Mouse (Mus musculus) heart, postnatal 14 days (tissue): ENCODE measurements at regions not wholly inside any gene's neighbourhood (a gene's known extent, or its start where the extent isn't known, plus 50 kb on each side); places are given as distances from the start of the nearest gene placed in this dataset.
A peak's percentile ranks its signal among the peaks of the same experiment; 100 is the strongest.

Experiments
- DNase-seq, 2 experiments: peaks; one replicate each; pipeline ENCODE4 v3.0.0; 2021 to 2022
- intact Hi-C: fragments of 180-260 bp; cut with DNase I; formaldehyde crosslinking; loops from one replicate; pipeline ENCODE4 v1.15.1; 2025

DNA sequence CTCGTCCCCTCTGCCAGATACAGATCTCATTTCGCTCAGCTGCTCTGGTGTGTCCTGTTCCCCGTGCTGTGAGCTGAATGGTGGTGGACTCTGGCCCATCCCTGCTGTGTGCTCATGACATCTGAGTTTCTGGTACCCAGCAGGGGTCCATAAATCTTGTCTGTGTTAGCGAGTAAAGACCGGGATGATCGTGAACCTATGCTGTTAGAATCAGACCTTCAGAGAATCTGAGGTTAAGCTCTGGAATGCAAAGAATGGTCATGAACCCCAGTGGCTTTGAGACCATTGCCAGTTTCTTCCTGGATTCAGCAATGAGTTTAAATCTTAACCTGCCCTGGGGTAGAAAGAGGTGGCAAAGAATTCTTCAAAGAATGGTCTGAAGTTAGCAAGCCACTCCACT lies 173.3 kb upstream of the Arl4c start:
- intact Hi-C loops = no loop called here
- DNase-seq = no peak

- intact Hi-C loops = no loop called here
- no peak for DNase-seq
Measured at GRCm38 (mm10) chr1:88877441-88877840, 175.4 kb upstream of the Arl4c start.

- intact Hi-C loops = no loop called here
- DNase-seq = no peak
Measured at GRCm38 (mm10) chr1:88878831-88879230, 176.8 kb upstream of the Arl4c start.

DNA sequence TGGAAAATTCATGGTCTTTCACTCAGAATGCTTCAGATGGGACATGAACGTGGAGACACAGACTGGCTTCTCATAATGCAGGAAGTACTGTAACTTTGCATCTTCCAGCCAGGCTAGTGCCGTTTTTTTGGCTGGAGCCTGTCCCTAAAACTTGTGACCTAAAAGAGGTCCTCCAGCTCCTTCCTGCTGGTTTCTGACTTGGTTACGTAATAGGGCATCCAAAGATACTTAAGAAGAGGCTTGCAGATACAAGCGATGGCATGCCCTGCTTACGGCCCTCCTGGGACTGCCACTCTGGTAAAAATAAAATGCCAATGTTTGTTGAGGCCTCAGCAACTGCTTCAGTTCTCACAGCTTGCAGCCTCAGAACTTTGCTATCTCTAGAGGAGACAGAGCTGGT lies 177.3 kb upstream of the Arl4c start:
- intact Hi-C loops = no loop called here
- DNase-seq = no peak

DNA sequence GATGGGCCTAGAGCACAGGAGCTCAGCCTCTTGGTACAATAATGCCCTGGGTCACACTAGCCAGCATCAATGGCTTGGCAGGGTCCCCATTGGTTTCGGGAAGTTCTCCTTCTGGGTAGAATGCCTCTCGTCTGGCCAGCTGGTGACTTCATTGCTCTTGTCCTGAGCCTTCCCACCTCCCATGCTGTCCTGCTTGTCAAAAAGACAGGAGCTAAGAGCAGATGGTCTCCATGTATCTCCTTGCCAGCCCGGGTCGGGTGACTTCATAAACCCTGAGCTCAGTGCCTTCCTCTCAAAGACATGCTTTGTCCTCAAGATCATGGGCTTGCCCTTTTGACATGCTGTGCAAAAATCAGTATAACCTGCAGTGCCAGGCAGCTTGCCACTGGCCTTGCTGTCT lies 179.2 kb upstream of the Sh3bp4 start:
- intact Hi-C loops = no loop called here
- no peak for DNase-seq

GRCm38 (mm10) chr1:88902426-88902825 lies 167.8 kb upstream of the Sh3bp4 start:
- no peak for DNase-seq
- intact Hi-C loops = no loop called here

- intact Hi-C loops = no loop called here
- no peak for DNase-seq
Measured at GRCm38 (mm10) chr1:88907766-88908463, 162.3 kb upstream of the Sh3bp4 start.

GRCm38 (mm10) chr1:88908683-88909082 lies 161.5 kb upstream of the Sh3bp4 start:
- DNase-seq = no peak
- intact Hi-C loops = no loop called here

- DNase-seq = no peak
- intact Hi-C loops = no loop called here
Measured at GRCm38 (mm10) chr1:88909314-88909713, 160.9 kb upstream of the Sh3bp4 start.

DNA sequence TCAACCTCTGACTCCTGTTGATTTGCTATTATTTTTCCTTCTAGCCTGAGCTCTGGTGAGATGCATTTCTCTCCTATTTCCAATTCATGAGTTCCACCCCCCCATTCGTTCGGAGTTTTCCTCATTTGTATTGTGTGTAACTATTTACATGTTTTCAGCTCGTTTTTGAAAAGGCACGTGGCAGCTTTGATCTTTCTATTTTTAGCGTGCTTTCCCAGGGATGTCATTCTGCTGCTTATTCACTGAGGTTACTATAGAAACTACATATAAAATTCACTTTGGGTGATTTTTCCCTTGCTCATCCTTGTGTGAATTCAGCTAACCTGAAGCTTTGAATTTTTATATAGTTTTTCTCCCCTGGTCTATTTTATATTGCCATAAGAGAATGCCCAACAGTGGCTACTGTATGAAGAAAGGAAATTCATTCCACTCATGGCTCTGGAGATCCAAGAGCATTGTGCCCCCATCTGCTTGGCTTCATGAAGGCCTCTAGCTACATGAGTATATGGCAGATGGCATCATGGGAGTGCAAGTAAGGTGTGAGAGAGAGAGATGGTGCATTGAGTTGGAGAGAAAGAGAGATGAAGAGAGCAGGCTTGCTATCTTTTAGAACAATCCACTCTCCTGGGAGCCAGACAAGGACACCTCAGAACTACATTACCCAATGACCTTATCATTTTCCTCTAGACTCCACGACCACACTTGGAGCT lies 160.2 kb upstream of the Sh3bp4 start:
- DNase-seq = no peak
- intact Hi-C loops = no loop called here

GRCm38 (mm10) chr1:88911724-88912123 lies 158.5 kb upstream of the Sh3bp4 start:
- no peak for DNase-seq

GRCm38 (mm10) chr1:88916531-88917050 lies 153.6 kb upstream of the Sh3bp4 start:
- intact Hi-C loops = no loop called here
- DNase-seq = peak in 1 of 2 experiments; percentile 40

More at GRCm38 (mm10) chr1:88911724-88912123, 158.5 kb upstream of the Sh3bp4 start:
- intact Hi-C loops = no loop called here

DNA sequence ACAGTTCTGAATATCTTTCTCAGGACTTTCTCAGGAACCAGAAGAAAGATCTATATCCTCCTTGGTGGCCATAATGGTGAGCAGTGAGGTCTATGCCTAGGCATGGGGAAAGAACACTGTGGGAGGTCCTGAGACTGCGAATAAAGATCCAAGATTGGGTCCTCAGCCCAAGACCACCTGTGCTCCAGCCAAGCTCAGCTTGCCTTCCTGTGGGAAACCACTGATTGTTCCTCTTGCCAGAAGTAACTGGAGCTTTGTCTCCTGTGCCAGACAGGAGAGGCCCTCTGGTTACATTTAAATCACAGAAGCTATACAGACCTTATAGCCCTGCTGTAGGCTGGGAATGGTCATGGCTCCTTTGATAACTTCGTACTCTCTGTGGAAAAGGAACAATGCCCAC lies 148.8 kb upstream of the Sh3bp4 start:
- intact Hi-C loops = no loop called here
- DNase-seq = no peak

GRCm38 (mm10) chr1:88923791-88924581 lies 146.2 kb upstream of the Sh3bp4 start:
- intact Hi-C loops = no loop called here
- DNase-seq = peak; percentile 8 to 19

- intact Hi-C loops = no loop called here
Measured at GRCm38 (mm10) chr1:88935191-88935590, 135.0 kb upstream of the Sh3bp4 start.

GRCm38 (mm10) chr1:88935779-88936178 lies 134.4 kb upstream of the Sh3bp4 start:
- intact Hi-C loops = no loop called here
- DNase-seq = peak; percentile 32 to 35

More at GRCm38 (mm10) chr1:88935191-88935590, 135.0 kb upstream of the Sh3bp4 start:
- DNase-seq = no peak

DNA sequence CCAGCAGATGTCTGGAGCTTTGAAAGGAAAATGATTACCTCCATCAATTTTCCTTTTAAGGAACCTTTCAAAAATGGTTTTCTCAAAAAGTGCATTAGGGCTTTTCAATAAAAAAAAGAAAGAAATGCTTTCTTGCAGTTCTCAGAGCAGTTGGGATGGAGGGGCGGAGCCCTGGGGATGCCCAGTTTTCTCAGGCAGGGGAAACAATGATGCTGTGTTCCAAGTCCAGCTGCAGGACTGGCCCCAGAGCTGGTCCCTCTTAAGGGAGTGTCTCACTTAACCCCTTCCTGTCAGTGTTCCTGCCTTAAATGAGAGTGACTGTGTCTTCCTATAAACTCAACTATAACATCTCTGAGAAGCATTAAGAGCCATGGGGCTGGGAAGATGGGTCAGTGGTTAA lies 132.9 kb upstream of the Sh3bp4 start:
- DNase-seq = no peak
- intact Hi-C loops = no loop called here

DNA sequence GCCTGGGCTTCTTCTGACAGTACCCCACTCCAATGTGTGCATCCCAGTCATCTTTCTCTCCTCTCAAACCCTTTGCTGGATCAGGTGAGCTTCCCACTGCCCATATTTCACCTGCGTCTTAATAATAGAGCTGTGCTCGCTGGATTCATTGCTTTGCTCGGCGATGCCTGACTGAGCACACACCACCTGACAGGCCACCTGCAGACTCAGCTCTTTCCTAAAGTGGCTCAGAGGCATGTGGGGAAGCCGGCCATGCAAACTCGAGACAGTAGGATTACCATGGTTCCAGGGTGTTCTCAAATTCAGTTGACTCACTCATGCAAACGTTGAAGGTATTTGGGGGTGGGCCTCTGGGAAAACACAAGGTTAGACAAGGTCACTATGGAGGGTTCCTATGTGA lies 131.8 kb upstream of the Sh3bp4 start:
- intact Hi-C loops = no loop called here

GRCm38 (mm10) chr1:88943039-88943438 lies 127.2 kb upstream of the Sh3bp4 start:
- no peak for DNase-seq
- intact Hi-C loops = no loop called here

More for the DNA sequence above, 131.8 kb upstream of the Sh3bp4 start:
- DNase-seq = no peak

- intact Hi-C loops = no loop called here
- no peak for DNase-seq
Measured at GRCm38 (mm10) chr1:88945868-88946267, 124.3 kb upstream of the Sh3bp4 start.

- intact Hi-C loops = no loop called here
- no peak for DNase-seq
Measured at GRCm38 (mm10) chr1:88946374-88946773, 123.8 kb upstream of the Sh3bp4 start.
